Mouse (Mus musculus): Measurements from ENCODE around the gene Afg1l. TPM values are rescaled to one million over a fixed set of nuclear protein-coding genes. Genes with fewer than 3 reads are reported as not detected.
A peak's percentile ranks its signal among the peaks of the same experiment; 100 is the strongest.

Gene Afg1l
- polyA plus RNA-seq, 1 experiment, result 21.7 TPM

GRCm38 (mm10) chr10:42269281-42270025 lies 208.9 kb downstream of the Afg1l start:
- WGBS, result 21% methylated on average over 15 of the region's 15 CpGs
- peak; percentile 69 for DNase-seq
- H3K27me3 ChIP-seq (replicated peaks; ENCODE audit: control insufficient read depth, insufficient read depth, low read length), result no peaks in the 10 kb centered on the region
- peaks cover 8% of the 10 kb centered on the region for H3K36me3 ChIP-seq (ENCODE audit: control insufficient read depth, insufficient read depth, low read length)
- H3K27ac ChIP-seq (ENCODE audit: insufficient read depth, low read depth, low read length), result peak overlapping the region; percentile 33
- H3K4me1 ChIP-seq (ENCODE audit: control insufficient read depth, insufficient read depth, low read length), result peaks cover 59% of the 10 kb centered on the region
- no peak overlapping the region for H3K4me3 ChIP-seq (ENCODE audit: insufficient read depth, low read depth, low read length)
- TF ChIP-seq CTCF (conservative IDR thresholded peaks at IDR 0.05; ENCODE audit: insufficient read depth, insufficient read length, low read depth, low read length) (no peak), POLR2A (IDR thresholded peaks at IDR 0.05; ENCODE audit: low read depth, low read length) (no peak)

- Histone ChIP-seq H3K4me1 (ENCODE audit: control insufficient read depth, insufficient read depth, low read length) (peaks cover 56% of the 10 kb centered on the region), H3K4me3 (ENCODE audit: insufficient read depth, low read depth, low read length) (no peak overlapping the region), H3K36me3 (ENCODE audit: control insufficient read depth, insufficient read depth, low read length) (peaks cover 8% of the 10 kb centered on the region), H3K27ac (ENCODE audit: insufficient read depth, low read depth, low read length) (peak overlapping the region; percentile 15; the same call in 1 of the 2 replicates), H3K27me3 (replicated peaks; ENCODE audit: control insufficient read depth, insufficient read depth, low read length) (no peaks in the 10 kb centered on the region)
- TF ChIP-seq POLR2A (IDR thresholded peaks at IDR 0.05; ENCODE audit: low read depth, low read length), result no peak
- TF ChIP-seq CTCF (conservative IDR thresholded peaks at IDR 0.05; ENCODE audit: insufficient read depth, insufficient read length, low read depth, low read length), result no peak
- peak; percentile 87 for DNase-seq
- 42% methylated on average over 5 of the region's 5 CpGs for WGBS
Observed at GRCm38 (mm10) chr10:42267811-42268545, 210.4 kb downstream of the Afg1l start.

GRCm38 (mm10) chr10:42265021-42265689 lies 213.2 kb downstream of the Afg1l start:
- peak; percentile 54 for DNase-seq
- WGBS, result 82% methylated on average over 11 of the region's 11 CpGs
- 0 out of 2 replicates have a peak overlapping the region, but pooled peaks have one; percentile 20 for H3K27ac ChIP-seq (ENCODE audit: insufficient read depth, low read depth, low read length)
- no peaks in the 10 kb centered on the region for H3K27me3 ChIP-seq (replicated peaks; ENCODE audit: control insufficient read depth, insufficient read depth, low read length)
- no peak overlapping the region for H3K4me3 ChIP-seq (ENCODE audit: insufficient read depth, low read depth, low read length)
- H3K4me1 ChIP-seq (ENCODE audit: control insufficient read depth, insufficient read depth, low read length), result peaks cover 42% of the 10 kb centered on the region
- peaks cover 8% of the 10 kb centered on the region for H3K36me3 ChIP-seq (ENCODE audit: control insufficient read depth, insufficient read depth, low read length)
- TF ChIP-seq CTCF (conservative IDR thresholded peaks at IDR 0.05; ENCODE audit: insufficient read depth, insufficient read length, low read depth, low read length) (no peak), POLR2A (IDR thresholded peaks at IDR 0.05; ENCODE audit: low read depth, low read length) (no peak)

- Histone ChIP-seq H3K36me3 (ENCODE audit: control insufficient read depth, insufficient read depth, low read length) (peaks cover 8% of the 10 kb centered on the region), H3K27me3 (replicated peaks; ENCODE audit: control insufficient read depth, insufficient read depth, low read length) (no peaks in the 10 kb centered on the region), H3K4me3 (ENCODE audit: insufficient read depth, low read depth, low read length) (no peak overlapping the region), H3K4me1 (ENCODE audit: control insufficient read depth, insufficient read depth, low read length) (peaks cover 37% of the 10 kb centered on the region), H3K27ac (ENCODE audit: insufficient read depth, low read depth, low read length) (no peak overlapping the region)
- peak; percentile 86 for DNase-seq
- WGBS, result 41% methylated on average over 5 of the region's 5 CpGs
- no peak for TF ChIP-seq CTCF (conservative IDR thresholded peaks at IDR 0.05; ENCODE audit: insufficient read depth, insufficient read length, low read depth, low read length)
- TF ChIP-seq POLR2A (IDR thresholded peaks at IDR 0.05; ENCODE audit: low read depth, low read length), result no peak
Observed at GRCm38 (mm10) chr10:42264195-42264594, 214.2 kb downstream of the Afg1l start.

- TF ChIP-seq POLR2A (IDR thresholded peaks at IDR 0.05; ENCODE audit: low read depth, low read length) (no peak), CTCF (conservative IDR thresholded peaks at IDR 0.05; ENCODE audit: insufficient read depth, insufficient read length, low read depth, low read length) (no peak)
- Histone ChIP-seq H3K27me3 (replicated peaks; ENCODE audit: control insufficient read depth, insufficient read depth, low read length) (no peaks in the 10 kb centered on the region), H3K36me3 (ENCODE audit: control insufficient read depth, insufficient read depth, low read length) (peaks cover 8% of the 10 kb centered on the region), H3K4me3 (ENCODE audit: insufficient read depth, low read depth, low read length) (no peak overlapping the region), H3K27ac (ENCODE audit: insufficient read depth, low read depth, low read length) (no peak overlapping the region), H3K4me1 (ENCODE audit: control insufficient read depth, insufficient read depth, low read length) (peaks cover 32% of the 10 kb centered on the region)
- DNase-seq, result no peak
- 54% methylated on average over 8 of the region's 8 CpGs for WGBS
Observed at GRCm38 (mm10) chr10:42263701-42264100, 214.7 kb downstream of the Afg1l start.

Other genes starting within 250 kb of the Afg1l start
- gene Foxo3, start 201.8 kb downstream of the Afg1l start, polyA plus RNA-seq (2012; rRNA removed), result 29.2 and 35.5 TPM in 2 replicates
- 348 and 430 TPM in 2 replicates for gene Snx3, start 23.5 kb upstream of the Afg1l start, polyA plus RNA-seq (2012; rRNA removed)
- not detected in 2 replicates for gene Nr2e1, start 105.1 kb upstream of the Afg1l start, polyA plus RNA-seq (2012; rRNA removed)
- 15.4 and 15.5 TPM in 2 replicates for gene Ostm1, start 105.3 kb upstream of the Afg1l start, polyA plus RNA-seq (2012; rRNA removed)

Data from kidney, adult 2 months (tissue).